In genomic region chr1:82243260-82243825, GRCm38 (mm10) we compare ENCODE assay signal across 11 mouse cellular contexts. TPM values are rescaled to one million over a fixed set of nuclear protein-coding genes. Genes with fewer than 3 reads are reported as not detected.
DNase-seq lines count a peak whose midpoint lies in the region; ATAC-seq and TF ChIP-seq lines count a peak whose summit lies in the region.
"Had no signal": no experiment of that assay in that cellular context is flagged by ENCODE, and none has a peak within 500 bp of the region (broad histone marks: within the 10 kb centered on the region; RNA-seq: fewer than 3 reads in every experiment).

No protein-coding gene starts in this region.

- H3K27ac ChIP-seq in heart, embryonic 10.5 days, result no peak overlapping the region
- H3K27ac ChIP-seq in midbrain, postnatal 0 days (ENCODE audit: low read depth, low read length), result no peak overlapping the region
- no peak overlapping the region for H3K27ac ChIP-seq in midbrain, embryonic 10.5 days (replicated peaks)
- no peak overlapping the region for H3K27ac ChIP-seq in thymus, adult 2 months (ENCODE audit: control insufficient read depth, insufficient read depth, low read length)
- H3K27ac ChIP-seq: heart, embryonic 15.5 days had no signal

- H3K4me1 ChIP-seq in heart, embryonic 10.5 days, result peaks cover 27% of the 10 kb centered on the region
- no peaks in the 10 kb centered on the region; the same call in 1 of the 2 replicates for H3K4me1 ChIP-seq in midbrain, postnatal 0 days (ENCODE audit: insufficient read depth, low read length)
- peaks cover 4% of the 10 kb centered on the region for H3K4me1 ChIP-seq in midbrain, embryonic 10.5 days
- no peaks in the 10 kb centered on the region for H3K4me1 ChIP-seq in thymus, adult 2 months (replicated peaks; ENCODE audit: control insufficient read depth, insufficient read depth, low read length)

- TF ChIP-seq POLR2A in thymus, adult 2 months (IDR thresholded peaks at IDR 0.05; ENCODE audit: control insufficient read depth, extremely low read depth, insufficient read depth, low read length, poor library complexity), result no peak

- peak; percentile 62; the same call in 1 of the 2 replicates for ATAC-seq in midbrain, postnatal 0 days (ENCODE audit: low FRiP score)
- no peak for ATAC-seq in granulocyte monocyte progenitor cell, adult 5-6 weeks (replicated peaks; ENCODE audit: poor library complexity, severe bottlenecking)
- ATAC-seq: CD4-positive, CD25-positive, alpha-beta regulatory T cell, adult 4 months had no signal

- 83% methylated on average over 6 of the region's 6 CpGs for WGBS in heart, embryonic 10.5 days
- 71% methylated on average over 6 of the region's 6 CpGs for WGBS in midbrain, postnatal 0 days
- 89% methylated on average over 6 of the region's 6 CpGs for WGBS in midbrain, embryonic 10.5 days
- 89% methylated on average over 6 of the region's 6 CpGs for WGBS in thymus, adult 2 months

- DNase-seq in heart, adult 18-20 months, result peak; percentile 62 to 68
- DNase-seq in heart, embryonic 10.5 days (ENCODE audit: low spot score), result no peak
- peak; percentile 89 for DNase-seq in midbrain, postnatal 0 days (ENCODE audit: low spot score)
- no peak for DNase-seq in midbrain, embryonic 10.5 days (ENCODE audit: low spot score)
- DNase-seq in cerebellum, postnatal 14 days, result peak; percentile 79 to 82
- DNase-seq in retina, postnatal 1 day, result peak; percentile 24
- no peak for DNase-seq in thymus, adult 2 months
- DNase-seq: lung, adult 2 months had no signal

- H3K4me2 ChIP-seq in midbrain, postnatal 0 days (ENCODE audit: low read depth, low read length, poor library complexity, severe bottlenecking), result no peak overlapping the region
- H3K4me2 ChIP-seq: heart, embryonic 15.5 days had no signal

- no peaks in the 10 kb centered on the region for H3K9me3 ChIP-seq in heart, embryonic 10.5 days
- H3K9me3 ChIP-seq in midbrain, postnatal 0 days (ENCODE audit: low read length), result no peaks in the 10 kb centered on the region
- H3K9me3 ChIP-seq in midbrain, embryonic 10.5 days (replicated peaks), result no peaks in the 10 kb centered on the region
- H3K9me3 ChIP-seq: heart, embryonic 15.5 days had no signal

- H3K27me3 ChIP-seq in heart, embryonic 10.5 days (ENCODE audit: insufficient read depth, poor library complexity, severe bottlenecking), result no peaks in the 10 kb centered on the region
- no peaks in the 10 kb centered on the region for H3K27me3 ChIP-seq in midbrain, postnatal 0 days (ENCODE audit: insufficient read depth, low read length)
- no peaks in the 10 kb centered on the region for H3K27me3 ChIP-seq in midbrain, embryonic 10.5 days (ENCODE audit: low read depth, poor library complexity, severe bottlenecking)
- no peaks in the 10 kb centered on the region for H3K27me3 ChIP-seq in thymus, adult 2 months (ENCODE audit: control insufficient read depth, insufficient read depth, low read length)
- H3K27me3 ChIP-seq: heart, embryonic 15.5 days had no signal

- no peak overlapping the region for H3K9ac ChIP-seq in midbrain, postnatal 0 days (replicated peaks; ENCODE audit: low read length, poor library complexity, severe bottlenecking)
- H3K9ac ChIP-seq: heart, embryonic 15.5 days had no signal

- 0 out of 2 replicates have a peak, but pooled peaks cover 2% of the 10 kb centered on the region for H3K36me3 ChIP-seq in heart, embryonic 10.5 days
- no peaks in the 10 kb centered on the region for H3K36me3 ChIP-seq in midbrain, postnatal 0 days (ENCODE audit: insufficient read depth, low read length)
- H3K36me3 ChIP-seq in midbrain, embryonic 10.5 days, result peaks cover 12% of the 10 kb centered on the region
- H3K36me3 ChIP-seq in thymus, adult 2 months (ENCODE audit: control insufficient read depth, insufficient read depth, low read length), result no peaks in the 10 kb centered on the region
- H3K36me3 ChIP-seq: heart, embryonic 15.5 days had no signal

- no peak for TF ChIP-seq CTCF in midbrain, postnatal 0 days (IDR thresholded peaks at IDR 0.05)
- no peak for TF ChIP-seq CTCF in thymus, adult 2 months (IDR thresholded peaks at IDR 0.05; ENCODE audit: borderline replicate concordance, control insufficient read depth, extremely low read depth, insufficient read depth, low read length, poor library complexity)

- no peak overlapping the region for H3K4me3 ChIP-seq in heart, embryonic 10.5 days
- H3K4me3 ChIP-seq in midbrain, postnatal 0 days (ENCODE audit: low read depth, low read length), result no peak overlapping the region
- H3K4me3 ChIP-seq in midbrain, embryonic 10.5 days, result no peak overlapping the region
- H3K4me3 ChIP-seq in thymus, adult 2 months (ENCODE audit: control insufficient read depth, insufficient read depth, low read length), result no peak overlapping the region
- H3K4me3 ChIP-seq: heart, embryonic 15.5 days had no signal

RNA-seq across cellular contexts. Expression of gene Gm9747, which starts 10.4 kb away (rescaled TPM):
- total RNA-seq in heart, adult 18-20 months (2021), result not detected
- 28.0 and 32.2 TPM in 2 replicates for polyA plus RNA-seq in heart, embryonic 10.5 days (2016; fragmentation: Nextera tagmentation; extraction: Ambion mirVana)
- not detected in 2 replicates for total RNA-seq in midbrain, postnatal 0 days (2014; rRNA removed)
- 16.3 and 16.8 TPM in 2 replicates for polyA plus RNA-seq in midbrain, postnatal 0 days (2015; fragmentation: Nextera tagmentation; extraction: Ambion mirVana)
- 21.8 and 22.8 TPM in 2 replicates for polyA plus RNA-seq in midbrain, embryonic 10.5 days (2016; fragmentation: Nextera tagmentation; extraction: Ambion mirVana)
- total RNA-seq in granulocyte monocyte progenitor cell, adult 5-6 weeks (2014; fragmentation: Nextera tagmentation), result not detected in 2 replicates
- not detected in 2 replicates for total RNA-seq in granulocyte monocyte progenitor cell, adult 5-6 weeks (2017)
- polyA plus RNA-seq in thymus, adult 2 months (2012; rRNA removed), result not detected in 2 replicates
- polyA plus RNA-seq: CD4-positive, CD25-positive, alpha-beta regulatory T cell, adult 4 months had no signal

RNA-seq across cellular contexts. Expression of gene Irs1, which starts 47.9 kb away (rescaled TPM):
- 10 to 100 TPM; 29.1 to 43.5 TPM for total RNA-seq in heart, adult 18-20 months (2021)
- polyA plus RNA-seq in heart, embryonic 10.5 days (2016; fragmentation: Nextera tagmentation; extraction: Ambion mirVana), result 10.0 and 12.5 TPM in 2 replicates
- total RNA-seq in midbrain, postnatal 0 days (2014; rRNA removed), result 56.9 and 61.2 TPM in 2 replicates
- polyA plus RNA-seq in midbrain, postnatal 0 days (2015; fragmentation: Nextera tagmentation; extraction: Ambion mirVana), result 4.7 and 5.0 TPM in 2 replicates
- 7.3 and 8.4 TPM in 2 replicates for polyA plus RNA-seq in midbrain, embryonic 10.5 days (2016; fragmentation: Nextera tagmentation; extraction: Ambion mirVana)
- not detected in 2 replicates for total RNA-seq in granulocyte monocyte progenitor cell, adult 5-6 weeks (2014; fragmentation: Nextera tagmentation)
- not detected in 2 replicates for total RNA-seq in granulocyte monocyte progenitor cell, adult 5-6 weeks (2017)
- 1.8 and 2.2 TPM in 2 replicates for polyA plus RNA-seq in thymus, adult 2 months (2012; rRNA removed)
- polyA plus RNA-seq: CD4-positive, CD25-positive, alpha-beta regulatory T cell, adult 4 months had no signal

Comparison
In these comparisons a context has a peak if more than half of its experiments do, and no peak if none do; other contexts are left out.
1. DNase-seq: peak in heart, adult 18-20 months (2 of 2), midbrain, postnatal 0 days (single experiment), cerebellum, postnatal 14 days (2 of 2) and retina, postnatal 1 day (single experiment); none in heart, embryonic 10.5 days (single experiment), midbrain, embryonic 10.5 days (single experiment) and thymus, adult 2 months (single experiment).
2. RNA of gene Gm9747, which starts 10.4 kb away (polyA plus RNA-seq): 28.0 to 32.2 TPM in heart, embryonic 10.5 days, 21.8 to 22.8 TPM in midbrain, embryonic 10.5 days and 16.3 to 16.8 TPM in midbrain, postnatal 0 days; not detected in thymus, adult 2 months; every median in the first group is over 10 times any median in the second.